Mouse (Mus musculus): ENCODE measurements around the gene Prkch.

Gene Prkch

GRCm38 (mm10) chr12:73756527-73756926 is 171.9 kb downstream of the Prkch start:
- no peak for DNase-seq (ENCODE audit: low spot score)

- DNase-seq (ENCODE audit: low spot score) = no peak
These were observed 177.4 kb downstream of the Prkch start for GRCm38 (mm10) chr12:73762001-73762400.

GRCm38 (mm10) chr12:73762762-73763161 is 178.2 kb downstream of the Prkch start:
- no peak for DNase-seq (ENCODE audit: low spot score)

- no peak for DNase-seq (ENCODE audit: low spot score)
These were observed 180.3 kb downstream of the Prkch start for GRCm38 (mm10) chr12:73764649-73765525.

- peak; percentile 67 for DNase-seq (ENCODE audit: low spot score)
These were observed 181.6 kb downstream of the Prkch start for GRCm38 (mm10) chr12:73766152-73766551.

- DNase-seq (ENCODE audit: low spot score) = no peak
These were observed 184.2 kb downstream of the Prkch start for GRCm38 (mm10) chr12:73768788-73769187.

GRCm38 (mm10) chr12:73769536-73769935 is 184.9 kb downstream of the Prkch start:
- no peak for DNase-seq (ENCODE audit: low spot score)

GRCm38 (mm10) chr12:73770771-73771170 is 186.2 kb downstream of the Prkch start:
- DNase-seq (ENCODE audit: low spot score) = no peak

- DNase-seq (ENCODE audit: low spot score) = no peak
These were observed 190.3 kb downstream of the Prkch start for GRCm38 (mm10) chr12:73774793-73775385.

- no peak for DNase-seq (ENCODE audit: low spot score)
These were observed 191.9 kb downstream of the Prkch start for GRCm38 (mm10) chr12:73776401-73776945.

- DNase-seq (ENCODE audit: low spot score) = no peak
These were observed 193.1 kb downstream of the Prkch start for GRCm38 (mm10) chr12:73777673-73778072.

GRCm38 (mm10) chr12:73779332-73780231 is 195.0 kb downstream of the Prkch start:
- DNase-seq (ENCODE audit: low spot score) = no peak

- DNase-seq (ENCODE audit: low spot score) = no peak
These were observed 196.9 kb downstream of the Prkch start for GRCm38 (mm10) chr12:73781425-73782032.

GRCm38 (mm10) chr12:73786909-73787308 is 202.3 kb downstream of the Prkch start:
- DNase-seq (ENCODE audit: low spot score) = peak; percentile 50

GRCm38 (mm10) chr12:73788850-73789249 is 204.3 kb downstream of the Prkch start:
- DNase-seq (ENCODE audit: low spot score) = peak; percentile 62

- DNase-seq (ENCODE audit: low spot score) = no peak
These were observed 206.0 kb downstream of the Prkch start for GRCm38 (mm10) chr12:73790571-73791108.

GRCm38 (mm10) chr12:73793216-73793615 is 208.6 kb downstream of the Prkch start:
- DNase-seq (ENCODE audit: low spot score) = no peak

GRCm38 (mm10) chr12:73793744-73794143 is 209.1 kb downstream of the Prkch start:
- DNase-seq (ENCODE audit: low spot score) = no peak

- peak; percentile 80 for DNase-seq (ENCODE audit: low spot score)
These were observed 209.7 kb downstream of the Prkch start for GRCm38 (mm10) chr12:73794151-73794883.

- no peak for DNase-seq (ENCODE audit: low spot score)
These were observed 215.1 kb downstream of the Prkch start for GRCm38 (mm10) chr12:73799671-73800070.

- DNase-seq (ENCODE audit: low spot score) = no peak
These were observed 216.3 kb downstream of the Prkch start for GRCm38 (mm10) chr12:73800886-73801285.

Measured in testis, postnatal 14 days (tissue).